Mouse (Mus musculus) heart, postnatal 14 days (tissue): Measurements from ENCODE around the gene Nsmce4a. TPM values are rescaled to one million over a fixed set of nuclear protein-coding genes. Genes with fewer than 3 reads are reported as not detected.
A peak's percentile ranks its signal among the peaks of the same experiment; 100 is the strongest.

Experiments used
- DNase-seq, 2 experiments: peaks; one replicate each; pipeline ENCODE4 v3.0.0; 2021 to 2022
- intact Hi-C: fragments of 180-260 bp; cut with DNase I; formaldehyde crosslinking; loops from one replicate; pipeline ENCODE4 v1.15.1; 2025
- total RNA-seq, 2 experiments: library from RNA; stranded (reverse); gene quantifications; 2 replicates each; pipeline ENCODE4 v1.2.3; 2021

Gene Nsmce4a
- total RNA-seq, 2 experiments from 2014 or later = 44.3 to 44.4 TPM

- intact Hi-C loops = no loop called here
- DNase-seq = no peak
These were observed 13.7 kb upstream of the Nsmce4a start for GRCm38 (mm10) chr7:130586521-130587072.

DNA sequence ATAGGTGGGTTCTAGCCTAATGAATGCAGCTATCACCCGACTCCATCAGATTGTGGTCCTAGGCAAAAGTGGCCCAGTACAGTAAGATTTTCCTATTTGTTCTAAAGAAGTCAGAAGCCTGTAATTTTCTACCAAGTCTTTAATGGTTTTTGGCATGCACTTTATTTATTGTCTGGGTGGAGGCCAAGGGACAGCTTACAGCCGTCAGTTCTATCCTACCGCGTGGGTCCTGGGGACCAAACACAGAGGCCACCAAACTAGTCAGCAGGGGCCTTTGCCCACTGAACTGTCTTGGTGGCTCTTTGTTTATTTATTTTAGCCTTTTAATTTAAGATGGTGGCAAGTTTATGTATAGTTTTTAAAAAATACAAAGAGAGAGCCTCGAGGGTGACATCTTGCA is 5.7 kb upstream of the Nsmce4a start:
- DNase-seq = no peak
- intact Hi-C loops = no loop called here

DNA sequence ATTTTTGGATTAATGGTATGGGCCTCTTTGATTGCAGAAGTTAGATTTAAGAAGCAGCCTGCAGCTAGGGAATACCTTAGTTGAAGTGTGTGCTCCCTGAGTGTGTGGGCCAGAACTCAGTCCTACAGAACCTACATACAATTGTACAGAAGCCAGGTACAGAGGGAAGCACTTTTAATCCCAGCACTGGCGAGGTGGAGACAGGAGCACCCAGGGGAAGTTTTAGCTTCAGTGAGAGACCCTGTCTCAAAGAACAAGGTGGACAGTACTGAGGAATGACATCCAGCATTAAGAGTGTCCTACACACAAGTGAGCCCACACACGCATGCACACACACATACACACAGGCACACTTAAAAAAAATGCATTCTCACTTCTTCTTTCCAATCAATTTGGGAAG is 5.1 kb upstream of the Nsmce4a start:
- DNase-seq = no peak
- intact Hi-C loops = no loop called here

GRCm38 (mm10) chr7:130577388-130578003 is 4.6 kb upstream of the Nsmce4a start, which contains the start of gene Tacc2:
Gene Tacc2, plus strand, starts transcription at chr7:130577438.
- DNase-seq = no peak
- intact Hi-C loops = no loop called here

- no peak for DNase-seq
- intact Hi-C loops = no loop called here
These were observed 4.1 kb upstream of the Nsmce4a start for GRCm38 (mm10) chr7:130576981-130577380.

DNA sequence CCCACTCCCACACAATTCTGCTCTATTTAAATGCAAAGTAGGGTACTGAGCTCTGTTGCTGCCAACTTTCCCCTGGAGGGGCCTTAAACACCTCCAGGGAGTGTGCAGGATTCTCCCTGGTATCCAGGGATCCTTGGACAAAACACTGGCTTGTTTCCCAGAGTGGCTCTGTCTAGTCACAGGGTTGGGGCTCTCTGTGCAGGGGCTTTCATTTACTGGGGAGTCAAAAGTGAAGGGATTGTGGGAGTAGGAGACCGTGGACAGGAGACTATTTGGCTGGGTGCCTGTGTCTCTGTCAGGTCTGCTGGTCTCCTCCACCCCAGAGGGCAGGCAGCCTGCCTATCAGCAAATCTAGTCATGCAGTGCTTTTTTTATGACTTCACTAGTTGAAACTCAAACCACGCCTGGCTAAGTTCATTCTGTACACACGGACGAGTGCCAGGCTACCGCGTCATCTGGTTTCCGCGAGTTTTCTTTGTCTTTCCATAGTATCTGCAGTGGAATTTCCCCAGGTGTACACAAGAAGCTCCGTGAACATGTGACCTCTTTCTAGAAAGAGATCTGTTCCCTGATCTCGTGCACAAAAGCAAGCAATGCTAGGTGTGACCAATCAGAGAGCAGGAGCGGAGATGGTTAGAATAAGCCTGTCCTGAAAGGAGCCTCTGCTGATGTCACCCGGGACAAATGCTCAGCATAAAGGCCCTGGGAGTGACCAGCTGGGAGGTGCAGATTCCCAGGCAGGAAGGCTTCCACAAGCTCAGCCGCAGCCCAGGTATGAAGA is 1.5 kb upstream of the Nsmce4a start:
- peak; percentile 41 for DNase-seq
- intact Hi-C loops = no loop called here

GRCm38 (mm10) chr7:130573746-130574145 is 828 bp upstream of the Nsmce4a start:
- intact Hi-C loops = no loop called here
- DNase-seq = no peak

DNA sequence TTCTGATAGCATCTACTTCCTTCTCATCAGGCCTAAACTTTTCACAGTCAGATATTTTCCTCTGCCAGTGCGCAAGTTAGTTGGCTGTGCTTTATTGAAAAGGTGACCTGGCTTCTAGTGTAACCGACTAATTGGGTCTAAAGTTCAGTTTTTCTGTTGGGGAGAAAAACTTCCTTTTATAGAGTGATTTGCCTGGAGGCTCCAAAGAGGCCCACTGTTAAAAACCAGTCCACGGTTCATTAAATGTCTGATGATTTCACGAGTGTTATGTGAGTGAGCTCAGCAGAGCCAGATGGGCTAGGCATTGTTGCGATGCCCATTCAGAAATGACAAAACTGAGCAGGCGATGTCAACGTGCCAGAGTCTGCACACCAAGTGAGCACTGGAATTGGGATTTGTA is 2.4 kb downstream of the Nsmce4a start:
- intact Hi-C loops = no loop called here
- DNase-seq = no peak

- intact Hi-C loops = no loop called here
- DNase-seq = peak in 1 of 2 experiments; percentile 18
These were observed 4.0 kb downstream of the Nsmce4a start for GRCm38 (mm10) chr7:130568783-130569436.

- intact Hi-C loops = no loop called here
- DNase-seq = no peak
These were observed 8.3 kb downstream of the Nsmce4a start for GRCm38 (mm10) chr7:130564596-130564995.

- no peak for DNase-seq
- intact Hi-C loops = no loop called here
These were observed 9.0 kb downstream of the Nsmce4a start for GRCm38 (mm10) chr7:130563880-130564279.

GRCm38 (mm10) chr7:130563276-130563675 is 9.6 kb downstream of the Nsmce4a start:
- intact Hi-C loops = no loop called here
- no peak for DNase-seq

DNA sequence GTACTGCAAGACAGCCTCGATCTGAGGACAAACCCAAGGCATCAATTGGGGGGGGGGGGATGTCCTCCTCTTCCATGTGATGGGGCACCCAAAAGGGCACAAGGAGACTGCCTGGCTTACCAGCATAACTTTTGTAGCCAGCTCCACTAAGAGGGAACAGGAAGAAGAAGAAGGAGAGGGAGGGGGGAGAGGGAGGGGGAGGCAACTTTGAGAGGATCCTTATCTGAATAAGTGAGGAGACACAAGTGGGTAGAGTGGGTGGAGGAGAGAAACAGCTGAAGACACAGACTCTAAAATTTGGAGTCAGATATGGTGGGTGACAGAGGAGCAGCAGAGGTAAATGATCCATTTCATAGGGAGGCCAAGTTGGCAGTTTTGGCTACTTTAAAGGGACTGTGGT is 12.0 kb downstream of the Nsmce4a start:
- intact Hi-C loops = no loop called here
- DNase-seq = no peak

GRCm38 (mm10) chr7:130558592-130558991 is 14.3 kb downstream of the Nsmce4a start:
- DNase-seq = no peak
- intact Hi-C loops = no loop called here

- intact Hi-C loops = no loop called here
- peak in 1 of 2 experiments; percentile 25 for DNase-seq
These were observed 17.3 kb downstream of the Nsmce4a start for GRCm38 (mm10) chr7:130555597-130555996.

DNA sequence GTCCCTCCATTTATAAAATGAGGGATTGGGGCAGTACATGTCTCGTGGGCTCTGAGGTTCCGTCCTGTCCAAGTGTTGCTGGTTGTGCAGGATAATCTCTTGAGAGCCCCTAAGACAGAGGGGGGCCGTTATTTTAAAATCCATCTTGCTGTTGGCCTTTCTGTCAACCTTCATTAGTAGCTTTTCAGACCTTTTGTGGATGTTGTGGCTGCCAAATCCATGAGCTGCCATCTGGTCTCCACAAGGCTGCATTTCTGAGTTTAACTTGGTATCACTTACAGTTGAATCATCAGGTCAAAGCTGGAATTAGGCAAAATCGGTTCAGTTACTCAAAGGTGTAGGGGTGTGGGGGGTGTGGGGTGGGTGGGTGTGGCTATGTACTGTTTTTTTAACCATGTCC is 19.6 kb downstream of the Nsmce4a start:
- intact Hi-C loops = no loop called here

DNA sequence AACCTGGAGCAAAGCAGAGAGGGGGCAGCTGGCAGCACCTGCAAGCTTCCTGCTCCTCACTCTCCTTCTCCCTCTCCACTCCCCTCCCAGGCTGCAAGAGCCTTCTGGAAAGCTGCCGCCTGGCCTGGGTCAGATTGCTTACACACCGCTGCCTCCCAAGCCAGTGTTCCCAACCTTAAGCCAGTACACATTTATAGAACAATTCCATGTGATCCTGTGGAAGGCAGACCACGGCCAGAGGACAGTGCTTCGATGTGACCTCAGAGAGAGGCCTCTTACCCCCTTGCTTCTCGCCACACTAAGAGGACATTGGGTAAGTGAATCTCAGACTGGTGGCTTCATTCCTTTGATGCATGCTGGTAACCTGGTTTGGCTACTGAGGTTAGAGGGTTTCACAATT is 20.1 kb downstream of the Nsmce4a start:
- peak; percentile 68 to 70 for DNase-seq
- intact Hi-C loops = no loop called here

More for the DNA sequence above, 19.6 kb downstream of the Nsmce4a start:
- DNase-seq = no peak

DNA sequence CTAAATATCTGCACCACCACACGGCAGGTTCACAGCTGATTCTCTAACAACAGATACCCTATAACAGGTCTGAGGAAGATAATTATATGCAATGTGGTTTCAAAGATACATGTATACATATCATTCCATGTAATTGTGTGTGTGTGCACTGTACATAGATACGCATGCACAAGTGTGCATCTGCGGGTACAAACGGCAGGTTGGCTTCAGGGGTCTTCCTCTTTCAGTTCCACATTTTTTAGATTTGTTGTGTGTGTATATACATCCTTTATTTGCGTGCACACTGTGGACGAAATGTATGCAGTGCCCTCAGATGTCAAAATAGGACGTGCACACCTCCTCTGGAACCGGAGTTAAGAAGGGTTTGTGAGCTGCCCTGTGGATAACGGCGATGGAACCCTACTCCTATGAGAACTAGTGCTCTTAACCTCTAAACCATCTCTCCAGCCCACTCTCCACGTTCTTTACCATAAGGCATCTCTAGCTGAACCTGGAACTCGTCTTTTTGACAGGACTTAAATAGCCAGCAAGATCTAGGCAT is 25.2 kb downstream of the Nsmce4a start:
- intact Hi-C loops = no loop called here
- no peak for DNase-seq

DNA sequence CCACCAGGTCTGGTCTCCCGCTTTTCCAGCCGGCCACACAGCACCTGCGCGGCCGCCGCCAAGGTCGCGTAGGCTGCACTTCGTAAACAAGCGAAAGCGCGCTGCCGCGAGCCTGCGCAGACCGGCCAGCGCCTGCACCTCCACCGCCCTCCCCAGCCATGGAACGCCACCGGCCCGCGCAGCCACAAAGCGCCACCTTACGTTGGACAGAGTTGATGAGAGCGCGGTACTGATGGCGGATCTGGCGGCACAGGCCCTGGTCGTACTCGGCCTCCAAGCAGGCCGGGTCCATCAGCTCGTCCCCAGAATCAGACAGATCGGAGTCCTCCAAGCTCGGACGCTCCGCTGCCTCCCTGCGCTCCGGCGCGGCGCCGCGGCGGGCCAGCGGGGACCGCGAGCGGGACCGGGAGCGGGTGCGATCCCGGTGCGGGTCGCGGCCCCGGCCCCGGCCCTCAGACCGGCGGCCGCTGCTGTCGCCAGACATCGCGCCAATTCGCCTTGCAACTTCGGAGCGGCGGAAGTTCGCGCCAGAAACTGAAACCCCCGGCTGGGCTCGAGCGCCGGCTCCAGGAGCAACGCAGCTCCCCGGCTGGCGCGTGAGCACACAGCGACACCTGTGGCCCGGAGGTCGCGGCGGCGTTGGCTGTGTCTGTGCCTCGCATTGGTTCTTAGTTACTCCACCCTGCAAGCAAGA is 26.0 kb downstream of the Nsmce4a start:
- peak; percentile 96 for DNase-seq
- intact Hi-C loops = no loop called here

- no peak for DNase-seq
- intact Hi-C loops = no loop called here
These were observed 26.5 kb downstream of the Nsmce4a start for GRCm38 (mm10) chr7:130546421-130546790.
